In the genomic region with DNA sequence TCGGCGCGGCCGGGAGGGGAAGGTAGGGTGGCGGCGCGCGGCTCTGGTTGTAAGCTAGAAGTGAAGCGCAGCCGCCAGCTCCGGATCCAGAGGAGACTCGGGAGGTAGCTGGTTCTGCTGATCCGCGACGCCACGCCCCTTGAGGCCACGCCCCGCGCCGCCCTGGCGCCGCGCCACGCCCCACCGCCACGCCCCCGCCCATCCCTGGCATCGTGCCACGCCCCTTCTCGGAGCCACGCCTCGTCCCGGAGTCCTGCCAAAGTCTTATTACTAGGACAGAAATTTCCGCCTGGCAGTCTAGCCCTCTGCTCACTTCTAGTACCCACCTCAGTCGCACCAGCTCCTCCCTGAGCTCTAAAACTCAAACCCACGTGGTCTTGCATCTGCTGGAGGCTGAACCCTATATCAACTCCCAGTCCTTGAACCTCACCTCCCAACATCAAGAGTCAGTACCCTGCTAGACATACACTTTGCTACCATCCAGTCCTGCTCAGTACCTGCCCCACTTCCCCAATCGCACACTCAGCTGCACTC, we compare ENCODE assay signal across 8 mouse cellular contexts. TPM values are rescaled to one million over a fixed set of nuclear protein-coding genes. Genes with fewer than 3 reads are reported as not detected.
DNase-seq lines count a peak whose midpoint lies in the region; ATAC-seq lines count a peak whose summit lies in the region.

A gene (minus strand): TSS at position 134 of the 534 bp plus-strand sequence.

- H3K27ac ChIP-seq in hindbrain, embryonic 11.5 days (ENCODE audit: low read depth, low read length): peak within 1 kb of the TSS; percentile 42; the same call in 1 of the 2 replicates

- no peaks in the 10 kb centered on the region for H3K9me3 ChIP-seq in hindbrain, embryonic 11.5 days (ENCODE audit: control insufficient read depth, low read length)

- H3K4me3 ChIP-seq in hindbrain, embryonic 11.5 days (ENCODE audit: low read depth, low read length): peak within 1 kb of the TSS; percentile 55

- 1% methylated on average over 26 of the region's 37 CpGs for WGBS in hindbrain, embryonic 11.5 days

- H3K9ac ChIP-seq in hindbrain, embryonic 11.5 days (ENCODE audit: low read depth, low read length): peak within 1 kb of the TSS; percentile 65

- ATAC-seq in frontal cortex, adult (ENCODE audit: low TSS enrichment): peak; percentile 68
- peak; percentile 77 for ATAC-seq in hindbrain, embryonic 11.5 days (ENCODE audit: low FRiP score)

- peaks cover 17% of the 10 kb centered on the region for H3K27me3 ChIP-seq in hindbrain, embryonic 11.5 days (ENCODE audit: control insufficient read depth, insufficient read depth, low read length)

- H3K36me3 ChIP-seq in hindbrain, embryonic 11.5 days (ENCODE audit: control insufficient read depth, insufficient read depth, low read length): no peaks in the 10 kb centered on the region

- DNase-seq in MN1 (ENCODE audit: low spot score): peak; percentile 91
- peak; percentile 59 for DNase-seq in cerebellum, adult 9-10 months
- DNase-seq in hindbrain, embryonic 11.5 days (ENCODE audit: low spot score): peak; percentile 87
- DNase-seq in layer of hippocampus, postnatal 25 days (ENCODE audit: extremely low spot score in 1 of 2, low spot score in 1 of 2): peak; percentile 63 to 77
- peak; percentile 93 to 95 for DNase-seq in lung, postnatal 4 days
- peak; percentile 87 for DNase-seq in retina, postnatal 1 day
- peak; percentile 89 to 93 for DNase-seq in urinary bladder, adult 18-20 months (ENCODE audit: low spot score in 2 of 2)

- peaks cover 10% of the 10 kb centered on the region for H3K4me1 ChIP-seq in hindbrain, embryonic 11.5 days (replicated peaks; ENCODE audit: control insufficient read depth, insufficient read depth, low read length)

- H3K4me2 ChIP-seq in hindbrain, embryonic 11.5 days (replicated peaks; ENCODE audit: low read depth, low read length): peak within 1 kb of the TSS; percentile 95

RNA-seq across cellular contexts. Expression of the gene that starts here (rescaled TPM):
- polyA plus RNA-seq in hindbrain, embryonic 11.5 days (2014; fragmentation: Nextera tagmentation; extraction: Ambion mirVana): 13.5 and 14.7 TPM in 2 replicates
- total RNA-seq in layer of hippocampus, postnatal 25 days (2021): 10 to 100 TPM; 31.2 to 32.7 TPM

Comparison
In these comparisons a context has a peak if more than half of its experiments do, and no peak if none do; other contexts are left out.
1. Peak in every context shown above with its lines: DNase-seq, ATAC-seq, H3K4me3 ChIP-seq and H3K27ac ChIP-seq.